Mouse (Mus musculus) CH12.LX (cell line): Measurements from ENCODE around the gene Scube3.

Experiments used
- CHD2 ChIP-seq: IDR thresholded peaks from 2 replicates; pipeline ENCODE4 v1.6.1; 2011; ENCODE audit warnings: low read length, improper control_type of control experiment
- CTCF ChIP-seq, 2 experiments: IDR thresholded peaks in 1 of 2; conservative IDR thresholded peaks in 1 of 2; 2 replicates each; pipeline ENCODE4 v1.5.1; 2011 to 2012; ENCODE audit warnings: low read depth in 2 of 2, low read length in 2 of 2, improper control_type of control experiment in 1 of 2, inconsistent platforms in 1 of 2, mild to moderate bottlenecking in 1 of 2, moderate library complexity in 1 of 2
- ELF1 ChIP-seq: IDR thresholded peaks from 2 replicates; pipeline ENCODE4 v1.6.1; 2014; ENCODE audit warnings: low read depth, mild to moderate bottlenecking, inconsistent platforms, low read length, improper control_type of control experiment
- EP300 ChIP-seq: IDR thresholded peaks from 2 replicates; pipeline ENCODE4 v1.6.1; 2011; ENCODE audit warnings: low read length, improper control_type of control experiment
- HCFC1 ChIP-seq: IDR thresholded peaks from 2 replicates; pipeline ENCODE4 v1.6.1; 2012; ENCODE audit warnings: low read depth, mild to moderate bottlenecking, inconsistent platforms, low read length, improper control_type of control experiment
- KAT2A ChIP-seq: IDR thresholded peaks from 2 replicates; pipeline ENCODE4 v1.6.1; 2012; ENCODE audit warnings: low read length, improper control_type of control experiment, inconsistent platforms; ENCODE audit not compliant: insufficient replicate concordance
- MAX ChIP-seq: IDR thresholded peaks from 2 replicates; pipeline ENCODE4 v1.6.1; 2011; ENCODE audit warnings: low read length, improper control_type of control experiment
- MXI1 ChIP-seq: IDR thresholded peaks from 2 replicates; pipeline ENCODE4 v1.6.1; 2011; ENCODE audit warnings: mild to moderate bottlenecking, low read depth, low read length, improper control_type of control experiment
- POLR2A ChIP-seq: IDR thresholded peaks from 2 replicates; pipeline ENCODE4 v1.6.1; 2011; ENCODE audit warnings: low read depth, mild to moderate bottlenecking, improper control_type of control experiment, low read length
- POLR2AphosphoS2 ChIP-seq: IDR thresholded peaks from 2 replicates; pipeline ENCODE4 v1.6.1; 2011; ENCODE audit warnings: low read depth, low read length, improper control_type of control experiment
- TCF12 ChIP-seq: IDR thresholded peaks from 2 replicates; pipeline ENCODE4 v1.6.1; 2014; ENCODE audit warnings: low read depth, mild to moderate bottlenecking, inconsistent platforms, low read length, improper control_type of control experiment
- UBTF ChIP-seq: IDR thresholded peaks from 2 replicates; pipeline ENCODE4 v1.6.1; 2012; ENCODE audit warnings: low read depth, mild to moderate bottlenecking, inconsistent platforms, low read length, improper control_type of control experiment, moderate library complexity
- ZC3H11A ChIP-seq: IDR thresholded peaks from 2 replicates; pipeline ENCODE4 v1.6.1; 2012; ENCODE audit warnings: low read depth, mild to moderate bottlenecking, inconsistent platforms, low read length, improper control_type of control experiment

- no peak for TF ChIP-seq CTCF (conservative IDR thresholded peaks at IDR 0.05 in 1 of 2, IDR thresholded peaks at IDR 0.05 in 1 of 2; ENCODE audit: low read depth in 2 of 2, low read length in 2 of 2)
- no peak for TF ChIP-seq EP300
- TF ChIP-seq MXI1: no peak
- no peak for TF ChIP-seq MAX
- TF ChIP-seq POLR2A: no peak
- no peak for TF ChIP-seq CHD2
- TF ChIP-seq KAT2A: no peak
- no peak for TF ChIP-seq POLR2AphosphoS2
- TF ChIP-seq ELF1: no peak
- no peak for TF ChIP-seq UBTF
- TF ChIP-seq TCF12: no peak
- TF ChIP-seq HCFC1: no peak
- TF ChIP-seq ZC3H11A: no peak
Observed at GRCm38 (mm10) chr17:28193559-28193958, 51.6 kb downstream of the Scube3 start.
